Mouse (Mus musculus) spleen, adult 2 months (tissue): ENCODE results near the gene Tmcc1.

Source experiments
- CTCF ChIP-seq: fragments of 200-500 bp; IDR thresholded peaks from 2 replicates; pipeline ENCODE4 v1.5.1; 2011; ENCODE audit warnings: mild to moderate bottlenecking, inconsistent platforms; ENCODE audit not compliant: insufficient read depth, insufficient read length, insufficient replicate concordance; ENCODE audit errors: extremely low read depth
- POLR2A ChIP-seq: fragments of 200-500 bp; IDR thresholded peaks from 2 replicates; pipeline ENCODE4 v1.6.1; 2011; ENCODE audit warnings: low read depth, low read length, inconsistent platforms

- TF ChIP-seq POLR2A (no peak), CTCF (no peak)
These were observed 137.5 kb downstream of the Tmcc1 start for GRCm38 (mm10) chr6:116055766-116056165.
